Mouse (Mus musculus) heart, embryonic 14.5 days (tissue): ENCODE measurements around the gene Lyar. TPM values are rescaled to one million over a fixed set of nuclear protein-coding genes. Genes with fewer than 3 reads are reported as not detected.

Experiments used
- ATAC-seq: fragments of 200-750 bp; cut with Nextera tagmentation; 2 replicates; pipeline ENCODE4 v1.8.0; 2017; ENCODE audit warnings: low read depth, moderate TSS enrichment; ENCODE audit not compliant: insufficient number of reproducible peaks, insufficient read depth, low FRiP score
- H3K27ac ChIP-seq, 2 experiments: fragments of 200-500 bp in 1 of 2; fragments of 300-500 bp in 1 of 2; sonication (generic) in 1 of 2; replicated peaks in 1 of 2; 2 replicates each; pipeline ENCODE4 v1.5.1; 2012 to 2014; ENCODE audit warnings: low read depth in 2 of 2, low read length in 2 of 2, control low read depth in 1 of 2, mild to moderate bottlenecking in 1 of 2, mixed read lengths in 1 of 2; ENCODE audit not compliant: control insufficient read depth in 1 of 2, insufficient read depth in 1 of 2
- H3K27me3 ChIP-seq: fragments of 300-500 bp; sonication (generic); 2 replicates; pipeline ENCODE4 v1.6.1; 2014; ENCODE audit warnings: mild to moderate bottlenecking, low read length, control low read depth; ENCODE audit not compliant: control insufficient read depth, insufficient read depth
- H3K36me3 ChIP-seq: fragments of 300-500 bp; sonication (generic); 2 replicates; pipeline ENCODE4 v1.6.1; 2014; ENCODE audit warnings: mild to moderate bottlenecking, control low read depth, low read length, mixed read lengths; ENCODE audit not compliant: control insufficient read depth, insufficient read depth
- H3K4me1 ChIP-seq, 2 experiments: fragments of 200-500 bp in 1 of 2; fragments of 300-500 bp in 1 of 2; sonication (generic) in 1 of 2; 2 replicates each; pipeline ENCODE4 v1.6.1; 2012 to 2014; ENCODE audit warnings: low read length in 2 of 2, control low read depth in 1 of 2, mixed read lengths in 1 of 2; ENCODE audit not compliant: control insufficient read depth in 2 of 2, insufficient read depth in 2 of 2
- H3K4me2 ChIP-seq: fragments of 300-500 bp; sonication (generic); 2 replicates; pipeline ENCODE4 v1.6.1; 2014; ENCODE audit warnings: mild to moderate bottlenecking, low read length
- H3K4me3 ChIP-seq, 2 experiments: fragments of 200-500 bp in 1 of 2; fragments of 300-500 bp in 1 of 2; sonication (generic) in 1 of 2; 2 replicates each; pipeline ENCODE4 v1.5.1; 2012 to 2014; ENCODE audit warnings: low read length in 2 of 2, mild to moderate bottlenecking in 2 of 2, control low read depth in 1 of 2, low read depth in 1 of 2, moderate library complexity in 1 of 2; ENCODE audit not compliant: control insufficient read depth in 1 of 2, insufficient read depth in 1 of 2
- H3K9ac ChIP-seq: fragments of 300-500 bp; sonication (generic); 2 replicates; pipeline ENCODE4 v1.6.1; 2014; ENCODE audit warnings: mild to moderate bottlenecking, low read length
- H3K9me3 ChIP-seq: fragments of 300-500 bp; sonication (generic); 2 replicates; pipeline ENCODE4 v1.6.1; 2016; ENCODE audit warnings: low read length, control low read depth; ENCODE audit not compliant: control insufficient read depth
- WGBS: fragments of 180-500 bp; shearing (Covaris S2); extraction: QIAGEN DNeasy Blood & Tissue Kit; methylation state at CpG from one replicate; pipeline ENCODE4 v1.1.7; 2014; 5-methylcytosine and 5-hydroxymethylcytosine counted together
- polyA plus RNA-seq: library from polyadenylated mRNA; unstranded; fragments of >200 nt; fragmentation: Nextera tagmentation; extraction: Ambion mirVana; gene quantifications from 2 replicates; pipeline ENCODE4 v1.2.1, GENCODE M21; 2014

Lyar gene
- polyA plus RNA-seq, 1 experiment from 2014 or later = 39.9 TPM

GRCm38 (mm10) chr5:38195941-38196340 lies 24.3 kb upstream of the Lyar start:
- Histone ChIP-seq H3K27me3 (no peaks in the 10 kb centered on the region), H3K36me3 (peaks cover 20% of the 10 kb centered on the region)
- ATAC-seq = no peak

GRCm38 (mm10) chr5:38196821-38197481 lies 23.3 kb upstream of the Lyar start:
- no peak overlapping the region for H3K4me2 ChIP-seq
- H3K9me3 ChIP-seq = no peaks in the 10 kb centered on the region
- no peaks in the 10 kb centered on the region for H3K4me1 ChIP-seq
- no peak overlapping the region for H3K27ac ChIP-seq
- no peak for ATAC-seq
- H3K4me3 ChIP-seq = no peak overlapping the region
- 64% methylated on average over 5 of the region's 5 CpGs for WGBS
- no peaks in the 10 kb centered on the region for H3K27me3 ChIP-seq
- H3K36me3 ChIP-seq = peaks cover 30% of the 10 kb centered on the region
- no peak overlapping the region for H3K9ac ChIP-seq

More at GRCm38 (mm10) chr5:38195941-38196340, 24.3 kb upstream of the Lyar start:
- Histone ChIP-seq H3K27ac (no peak overlapping the region), H3K9me3 (no peaks in the 10 kb centered on the region), H3K4me2 (no peak overlapping the region), H3K9ac (no peak overlapping the region), H3K4me3 (no peak overlapping the region), H3K4me1 (no peaks in the 10 kb centered on the region)

- peaks cover 35% of the 10 kb centered on the region for H3K36me3 ChIP-seq
- H3K9me3 ChIP-seq = no peaks in the 10 kb centered on the region
- no peak overlapping the region for H3K9ac ChIP-seq
- WGBS = 14% methylated on average over 7 of the region's 7 CpGs
- no peak for ATAC-seq
- H3K27me3 ChIP-seq = no peaks in the 10 kb centered on the region
- no peak overlapping the region for H3K4me2 ChIP-seq
- H3K4me1 ChIP-seq = no peaks in the 10 kb centered on the region
- no peak overlapping the region for H3K4me3 ChIP-seq
- H3K27ac ChIP-seq = no peak overlapping the region
Observed at GRCm38 (mm10) chr5:38197482-38197823, 22.8 kb upstream of the Lyar start.

- no peak for ATAC-seq
- H3K9me3 ChIP-seq = no peaks in the 10 kb centered on the region
- H3K36me3 ChIP-seq = peaks cover 57% of the 10 kb centered on the region
- H3K27ac ChIP-seq = no peak overlapping the region
- no peak overlapping the region for H3K4me3 ChIP-seq
- no peaks in the 10 kb centered on the region for H3K27me3 ChIP-seq
- no peak overlapping the region for H3K9ac ChIP-seq
- WGBS = 94% methylated on average over 2 of the region's 2 CpGs
- H3K4me2 ChIP-seq = no peak overlapping the region
- no peaks in the 10 kb centered on the region for H3K4me1 ChIP-seq
Observed at GRCm38 (mm10) chr5:38199686-38200085, 20.6 kb upstream of the Lyar start.

- H3K9ac ChIP-seq = no peak overlapping the region
- no peak overlapping the region for H3K4me3 ChIP-seq
- WGBS = 65% methylated on average over 7 of the region's 7 CpGs
- peaks cover 3 to 5% of the 10 kb centered on the region in 2 experiments; a peak in 2 of 4 replicates for H3K4me1 ChIP-seq
- no peak overlapping the region for H3K4me2 ChIP-seq
- no peaks in the 10 kb centered on the region for H3K27me3 ChIP-seq
- no peak for ATAC-seq
- H3K36me3 ChIP-seq = peaks cover 59% of the 10 kb centered on the region
- H3K27ac ChIP-seq = no peak overlapping the region
- no peaks in the 10 kb centered on the region for H3K9me3 ChIP-seq
Observed at GRCm38 (mm10) chr5:38205303-38205726, 15.0 kb upstream of the Lyar start.

GRCm38 (mm10) chr5:38208985-38209384 lies 11.3 kb upstream of the Lyar start:
- no peak overlapping the region for H3K9ac ChIP-seq
- H3K4me1 ChIP-seq = peaks cover 3 to 5% of the 10 kb centered on the region in 2 experiments; a peak in 2 of 4 replicates
- H3K9me3 ChIP-seq = no peaks in the 10 kb centered on the region
- H3K27ac ChIP-seq = no peak overlapping the region
- no peaks in the 10 kb centered on the region for H3K27me3 ChIP-seq
- WGBS = 41% methylated on average over 8 of the region's 8 CpGs
- no peak overlapping the region for H3K4me2 ChIP-seq
- H3K36me3 ChIP-seq = peaks cover 60% of the 10 kb centered on the region
- H3K4me3 ChIP-seq = no peak overlapping the region
- ATAC-seq = no peak

GRCm38 (mm10) chr5:38211691-38212090 lies 8.6 kb upstream of the Lyar start:
- WGBS = 87% methylated on average over 8 of the region's 8 CpGs
- Histone ChIP-seq H3K4me3 (no peak overlapping the region), H3K4me1 (no peaks in the 10 kb centered on the region), H3K9ac (no peak overlapping the region), H3K9me3 (no peaks in the 10 kb centered on the region), H3K36me3 (peaks cover 70% of the 10 kb centered on the region), H3K27ac (no peak overlapping the region), H3K27me3 (no peaks in the 10 kb centered on the region), H3K4me2 (no peak overlapping the region)
- ATAC-seq = no peak

GRCm38 (mm10) chr5:38213009-38213408 lies 7.3 kb upstream of the Lyar start:
- H3K9me3 ChIP-seq = no peaks in the 10 kb centered on the region
- ATAC-seq = no peak
- 87% methylated on average over 6 of the region's 6 CpGs for WGBS
- H3K4me1 ChIP-seq = no peaks in the 10 kb centered on the region
- no peaks in the 10 kb centered on the region for H3K27me3 ChIP-seq
- no peak overlapping the region for H3K4me2 ChIP-seq
- H3K9ac ChIP-seq = no peak overlapping the region
- peaks cover 72% of the 10 kb centered on the region for H3K36me3 ChIP-seq
- no peak overlapping the region for H3K4me3 ChIP-seq
- no peak overlapping the region for H3K27ac ChIP-seq
